Mouse (Mus musculus): ENCODE measurements around the gene Lsm7. TPM values are rescaled to one million over a fixed set of nuclear protein-coding genes. Genes with fewer than 3 reads are reported as not detected.
"Not testable (repeated sequence)": the region's sequence is repeated elsewhere in the genome, so short reads cannot be mapped to it uniquely, and the experiment has no call there.

Gene Lsm7
- total RNA-seq, 2 experiments from 2014 or later = 23.6 to 28.2 TPM

DNA sequence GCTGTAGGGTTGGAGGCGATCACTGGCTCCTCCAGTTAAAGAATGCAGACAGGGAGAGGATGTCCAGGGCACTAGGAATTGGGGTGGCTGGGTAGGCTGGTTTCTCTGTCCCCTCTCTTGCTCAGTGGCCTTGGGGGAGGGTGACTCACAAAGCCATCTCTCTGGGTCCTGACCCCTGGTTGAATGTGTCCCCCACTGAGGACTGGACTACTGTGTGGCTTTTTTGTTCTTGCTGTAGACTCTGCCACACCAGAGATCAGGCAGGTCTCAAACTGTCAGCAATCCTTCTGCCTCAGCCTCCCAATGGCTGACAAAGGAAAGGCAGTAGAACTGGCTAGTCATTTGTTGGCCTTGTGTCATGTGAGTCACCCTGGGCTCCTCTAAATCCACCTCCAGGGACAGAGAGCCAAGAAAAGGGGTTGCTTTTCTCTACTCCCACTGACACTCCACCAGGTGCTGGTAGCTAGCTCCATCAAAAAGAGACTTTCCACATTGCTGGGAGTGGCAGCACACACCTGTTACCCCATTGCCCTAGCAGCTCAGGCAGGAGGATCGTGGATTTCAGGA lies 16.6 kb downstream of the Lsm7 start:
- intact Hi-C loops (cut with DNase I) = no loop called here
- DNase-seq = no peak

DNA sequence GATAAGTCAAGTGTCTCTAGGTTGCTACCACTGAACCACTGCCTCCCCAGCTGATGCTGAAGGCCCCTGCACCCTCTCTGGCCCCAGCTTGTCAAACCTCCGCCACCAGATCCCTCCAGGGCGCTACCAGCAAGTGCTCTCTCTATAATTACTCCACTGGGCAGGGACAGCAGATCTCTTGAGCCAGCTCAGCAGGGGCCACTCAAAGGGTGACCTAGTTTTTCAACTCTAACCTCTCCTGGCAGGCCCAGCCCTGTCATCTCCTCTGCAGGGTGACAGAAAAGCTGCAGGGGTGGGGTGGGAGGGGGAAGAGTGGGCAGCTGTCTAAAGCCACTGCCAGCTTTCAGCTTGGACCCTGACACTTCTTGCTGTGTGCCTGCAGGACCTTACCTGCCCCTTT lies 17.2 kb downstream of the Lsm7 start:
- peak; percentile 66 to 78 for DNase-seq
- intact Hi-C loops (cut with DNase I) = no loop called here

- intact Hi-C loops (cut with DNase I) = no loop called here
- DNase-seq = no peak
These were observed 18.0 kb downstream of the Lsm7 start for GRCm38 (mm10) chr10:80836949-80837379.

GRCm38 (mm10) chr10:80835617-80836016 lies 19.4 kb downstream of the Lsm7 start:
- intact Hi-C loops (cut with DNase I) = no loop called here
- DNase-seq = no peak

- no peak for DNase-seq
- intact Hi-C loops (cut with DNase I) = no loop called here
These were observed 22.2 kb downstream of the Lsm7 start for GRCm38 (mm10) chr10:80832818-80833217.

- intact Hi-C loops (cut with DNase I) = no loop called here
- DNase-seq = no peak
These were observed 23.9 kb downstream of the Lsm7 start for GRCm38 (mm10) chr10:80831136-80831535.

DNA sequence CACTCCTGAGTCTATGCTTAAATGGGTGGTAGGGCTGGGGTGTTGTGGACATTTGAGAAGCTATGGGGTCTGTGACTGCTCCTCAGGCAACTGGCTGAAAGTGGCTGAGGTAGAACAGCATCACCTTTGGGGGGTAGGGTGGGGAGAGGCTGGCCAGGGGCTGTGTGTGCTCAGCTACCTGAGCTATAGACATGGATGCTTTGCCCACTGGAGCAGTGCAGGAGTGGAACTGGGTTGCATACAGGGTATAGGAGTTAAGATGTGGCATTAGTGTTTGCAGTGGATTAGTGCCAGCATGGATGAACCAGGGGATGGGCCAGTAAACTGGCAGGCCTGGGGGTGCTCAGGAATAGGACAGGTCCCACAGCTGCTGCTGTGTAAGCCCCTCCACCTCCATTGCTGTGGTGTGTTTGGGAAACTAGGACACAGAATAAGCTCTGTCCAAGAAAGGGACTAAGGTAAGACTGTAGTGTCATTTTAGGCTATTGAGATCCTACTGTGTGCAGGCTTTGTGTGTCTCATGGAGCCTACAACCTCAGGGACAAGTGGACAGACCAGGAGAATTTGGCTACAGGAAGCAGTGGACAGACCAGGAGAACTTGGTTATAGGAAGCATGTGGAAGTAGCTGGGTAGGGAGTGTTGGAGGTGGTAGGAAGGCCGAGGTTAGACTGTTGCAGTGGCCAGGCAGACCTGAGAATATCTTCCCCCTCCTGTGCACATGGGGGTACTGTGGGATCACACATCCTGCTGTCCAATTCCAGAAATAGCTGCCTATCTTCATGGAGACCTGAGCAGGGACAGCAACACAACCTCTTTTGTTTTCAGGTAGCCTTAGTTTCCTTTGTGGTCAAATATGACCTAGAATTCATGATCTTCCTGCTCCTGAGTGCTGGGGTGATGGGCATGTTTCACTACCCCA lies 25.4 kb downstream of the Lsm7 start:
- no peak for DNase-seq
- intact Hi-C loops (cut with DNase I) = no loop called here

GRCm38 (mm10) chr10:80828587-80828986 lies 26.4 kb downstream of the Lsm7 start:
- intact Hi-C loops (cut with DNase I); DNase-seq: not testable (repeated sequence)

GRCm38 (mm10) chr10:80827870-80828420 lies 27.1 kb downstream of the Lsm7 start:
- DNase-seq = no peak
- intact Hi-C loops (cut with DNase I) = loop anchor here (2.0 kb wide), 1 partner anchor 27 kb away; the partner anchor contains the start of genes Lsm7 and Sppl2b

DNA sequence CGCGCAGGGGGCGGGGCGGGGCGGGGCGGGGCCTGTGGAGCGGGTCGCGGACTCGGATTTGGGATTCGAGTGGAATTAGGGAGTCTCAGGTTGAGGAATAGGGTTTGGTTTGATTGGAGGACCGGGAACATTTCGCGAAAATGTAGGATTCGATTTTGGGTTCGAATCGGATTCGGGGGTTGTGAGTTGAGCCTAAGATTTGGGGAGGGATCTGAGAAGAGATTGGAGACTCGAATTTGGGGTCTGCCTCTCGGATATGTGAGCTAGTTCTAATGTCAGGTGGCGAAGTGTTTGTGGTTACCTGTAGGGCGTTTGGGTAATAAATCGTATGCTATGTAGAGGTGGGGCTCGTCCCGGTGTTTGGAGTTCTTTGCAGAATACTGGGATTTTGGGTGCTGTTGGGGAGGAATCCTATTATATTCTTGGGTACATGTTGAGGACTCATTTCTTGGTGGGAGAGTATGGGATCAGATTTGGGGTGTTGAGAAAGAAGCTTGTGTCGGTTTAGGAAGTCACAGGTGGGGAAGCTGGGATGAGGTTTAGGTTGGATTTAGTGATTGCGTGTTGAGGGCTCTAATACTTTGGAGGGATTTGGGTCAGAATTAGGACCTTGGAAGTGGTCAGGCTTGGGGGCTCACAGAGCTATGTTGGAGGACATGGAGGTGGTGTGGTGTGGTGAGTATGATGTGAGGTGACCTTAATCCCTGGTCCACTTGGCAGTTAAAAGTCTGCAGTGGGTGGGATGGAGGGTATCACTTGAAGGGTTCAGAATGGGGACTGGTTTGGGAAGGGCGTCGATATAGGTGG lies 27.7 kb downstream of the Lsm7 start:
- no peak for DNase-seq
- intact Hi-C loops (cut with DNase I) = loop anchor here (2.0 kb wide), 1 partner anchor 28 kb away; the partner anchor contains the start of genes Lsm7 and Sppl2b

- intact Hi-C loops (cut with DNase I) = loop anchor here (2.0 kb wide), 1 partner anchor 28 kb away; the partner anchor contains the start of genes Lsm7 and Sppl2b
These were observed 28.6 kb downstream of the Lsm7 start, which contains the start of gene Oaz1 for GRCm38 (mm10) chr10:80826151-80827062. Oaz1 (plus strand) TSS chr10:80826656.

GRCm38 (mm10) chr10:80824827-80825226 lies 30.2 kb downstream of the Lsm7 start:
- intact Hi-C loops (cut with DNase I) = loop anchor here (1.0 to 5.0 kb wide), 2 partner anchors 51 to 172 kb away; no protein-coding TSS in a partner anchor
- no peak for DNase-seq

More at GRCm38 (mm10) chr10:80826151-80827062, 28.6 kb downstream of the Lsm7 start, which contains the start of gene Oaz1:
- peak; percentile 99 for DNase-seq

DNA sequence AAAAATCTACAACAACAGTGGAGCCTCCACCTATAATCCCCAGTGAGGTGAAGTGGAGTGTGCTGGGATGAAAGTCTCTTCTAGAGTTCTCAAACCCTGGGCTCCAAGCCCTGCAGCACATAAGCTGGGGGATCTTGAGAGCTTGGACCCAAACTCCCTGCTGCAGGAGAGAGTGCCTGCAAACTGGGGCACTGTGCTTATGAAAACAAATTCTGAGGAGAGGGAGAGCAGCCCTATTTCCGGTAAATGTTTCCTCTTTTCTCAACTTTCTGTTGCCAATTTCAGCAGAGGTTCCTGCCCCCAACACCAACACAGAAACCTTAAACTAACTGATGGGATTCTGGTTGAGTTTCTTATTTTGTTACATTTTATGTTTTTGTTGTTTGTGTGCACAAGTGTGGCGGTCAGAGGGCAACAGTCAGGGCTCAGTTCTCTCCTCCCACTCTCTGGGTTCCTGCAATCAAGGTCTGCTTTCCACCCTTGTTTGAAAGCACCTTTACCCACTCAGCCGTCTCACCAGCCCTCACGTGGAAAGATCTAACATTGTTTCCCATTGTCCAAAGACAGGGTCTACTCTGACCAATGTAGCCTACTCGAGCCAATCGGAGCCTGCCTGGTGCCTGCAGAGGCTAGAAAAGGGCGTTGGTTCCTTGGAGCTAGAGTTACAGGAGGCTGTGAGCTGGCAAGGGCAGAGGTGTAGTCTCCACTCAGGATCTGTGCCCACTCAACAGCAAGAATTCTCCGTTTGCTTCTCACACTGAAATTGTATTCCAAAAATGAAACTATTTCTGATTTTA lies 31.0 kb downstream of the Lsm7 start:
- intact Hi-C loops (cut with DNase I) = loop anchor here (1.0 to 5.0 kb wide), 2 partner anchors 52 to 173 kb away; no protein-coding TSS in a partner anchor
- no peak for DNase-seq

DNA sequence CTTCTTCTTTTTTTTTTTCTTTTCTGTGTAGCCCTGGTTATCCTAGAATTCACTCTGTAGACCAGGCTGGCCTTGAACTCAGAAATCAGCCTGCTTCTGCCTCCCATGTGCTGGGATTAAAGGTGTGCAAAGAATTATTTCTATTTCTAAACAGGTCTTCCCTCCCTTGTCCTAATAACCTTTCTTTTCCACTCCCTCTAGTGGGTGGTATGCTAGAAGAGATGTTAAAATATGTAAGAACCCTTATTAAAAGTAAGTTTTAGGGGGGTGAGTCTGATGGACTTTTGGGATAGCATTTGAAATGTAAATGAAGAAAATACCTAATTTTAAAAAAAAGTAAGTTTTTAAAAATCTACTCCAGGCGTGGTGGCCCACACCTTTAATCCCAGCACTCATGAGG lies 31.7 kb downstream of the Lsm7 start:
- intact Hi-C loops (cut with DNase I) = loop anchor here (5.0 kb wide), 1 partner anchor 174 kb away; no protein-coding TSS in a partner anchor
- DNase-seq = no peak

DNA sequence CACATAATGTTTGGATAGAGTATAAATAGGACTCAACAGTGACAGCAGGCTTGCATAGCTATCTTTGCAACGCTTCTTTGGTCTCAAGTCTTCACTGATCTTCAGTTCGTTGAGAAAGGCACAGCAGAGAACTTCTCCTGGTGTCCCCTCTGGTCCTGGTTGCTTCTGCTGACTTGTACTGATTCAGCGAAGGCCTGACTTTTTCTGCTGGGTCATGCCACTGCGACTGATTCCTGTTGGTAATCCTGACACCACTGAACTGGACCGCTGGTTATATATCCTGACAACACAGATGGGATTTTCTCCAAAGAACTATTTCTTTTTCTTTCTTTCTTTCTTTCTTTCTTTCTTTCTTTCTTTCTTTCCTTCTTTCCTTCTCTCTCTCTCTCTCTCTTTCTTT lies 32.5 kb downstream of the Lsm7 start:
- intact Hi-C loops (cut with DNase I) = loop anchor here (5.0 kb wide), 1 partner anchor 175 kb away; no protein-coding TSS in a partner anchor

GRCm38 (mm10) chr10:80821991-80822390 lies 33.0 kb downstream of the Lsm7 start:
- intact Hi-C loops (cut with DNase I) = loop anchor here (5.0 kb wide), 1 partner anchor 175 kb away; no protein-coding TSS in a partner anchor
- DNase-seq = no peak

More for the DNA sequence above, 32.5 kb downstream of the Lsm7 start:
- DNase-seq = no peak

- intact Hi-C loops (cut with DNase I) = no loop called here
- no peak for DNase-seq
These were observed 35.6 kb downstream of the Lsm7 start for GRCm38 (mm10) chr10:80819406-80819805.

DNA sequence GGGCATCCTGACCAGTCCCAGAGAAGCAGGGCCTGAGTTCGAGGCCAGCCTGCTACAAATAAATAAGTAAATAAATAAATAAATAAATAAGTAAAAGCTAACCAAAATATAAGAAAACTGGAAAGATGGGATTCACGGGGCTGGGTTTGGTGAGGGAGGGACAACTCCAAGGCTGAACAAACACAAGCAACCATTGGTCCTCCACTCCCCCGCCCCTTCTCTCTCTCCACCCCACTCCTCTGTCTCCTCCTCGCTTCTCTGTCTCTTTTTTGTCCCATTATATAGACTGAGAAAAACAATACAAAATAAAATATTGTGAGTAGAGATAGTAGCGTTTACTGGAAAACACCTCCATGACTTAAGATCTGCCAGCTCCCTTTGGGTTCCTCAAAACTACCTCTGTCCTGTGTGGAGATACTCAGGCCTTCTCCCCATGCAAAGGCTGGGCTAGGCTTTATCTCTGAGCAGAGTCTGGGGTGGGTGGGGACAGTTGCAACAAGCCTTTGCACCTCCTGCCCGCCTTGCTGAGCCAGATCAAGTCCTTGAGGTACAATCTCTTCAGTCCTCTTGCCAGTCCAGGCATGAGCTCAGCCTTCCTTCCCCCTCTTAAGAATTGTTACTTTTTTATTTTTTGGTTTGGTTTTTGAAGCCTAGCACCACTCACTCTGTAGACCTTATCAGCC lies 36.3 kb downstream of the Lsm7 start:
- DNase-seq = no peak
- intact Hi-C loops (cut with DNase I) = no loop called here
